Mouse (Mus musculus): Measurements from ENCODE around the gene Lrr1. TPM values are rescaled to one million over a fixed set of nuclear protein-coding genes. Genes with fewer than 3 reads are reported as not detected.
A peak's percentile ranks its signal among the peaks of the same experiment; 100 is the strongest.

Lrr1 gene
- polyA plus RNA-seq, 1 experiment: 4.7 TPM

DNA sequence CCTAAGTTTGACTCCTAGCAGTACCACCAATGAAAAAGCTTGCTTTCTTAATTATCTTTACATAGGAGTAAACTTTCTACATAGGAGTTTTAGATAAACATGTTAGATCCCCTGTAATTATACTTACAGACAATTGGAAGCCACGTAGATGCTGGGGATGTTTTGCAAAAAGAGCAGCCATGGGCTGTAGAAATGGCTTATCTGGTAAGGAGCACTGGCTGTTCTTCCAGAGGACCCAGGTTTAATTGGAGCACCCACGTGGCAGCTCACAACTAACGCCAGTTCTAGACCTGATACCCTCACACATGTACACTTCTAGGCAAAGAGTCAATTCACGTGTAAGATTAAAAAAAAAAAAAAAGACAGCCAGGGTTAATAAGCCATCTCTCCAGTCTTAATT is 13.2 kb downstream of the Lrr1 start:
- TF ChIP-seq POLR2A (IDR thresholded peaks at IDR 0.05; ENCODE audit: low read depth, low read length): 0 out of 2 replicates have a peak, but pooled peaks have one; percentile 21
- TF ChIP-seq CTCF (IDR thresholded peaks at IDR 0.05; ENCODE audit: borderline replicate concordance, insufficient read depth, low read length): no peak
- Histone ChIP-seq H3K27ac (ENCODE audit: insufficient read depth, low read length) (no peak overlapping the region), H3K4me3 (ENCODE audit: insufficient read depth, low read length) (no peak overlapping the region), H3K4me1 (ENCODE audit: control insufficient read depth, insufficient read depth, low read length) (peaks cover 3% of the 10 kb centered on the region; the same call in 1 of the 2 replicates)

DNA sequence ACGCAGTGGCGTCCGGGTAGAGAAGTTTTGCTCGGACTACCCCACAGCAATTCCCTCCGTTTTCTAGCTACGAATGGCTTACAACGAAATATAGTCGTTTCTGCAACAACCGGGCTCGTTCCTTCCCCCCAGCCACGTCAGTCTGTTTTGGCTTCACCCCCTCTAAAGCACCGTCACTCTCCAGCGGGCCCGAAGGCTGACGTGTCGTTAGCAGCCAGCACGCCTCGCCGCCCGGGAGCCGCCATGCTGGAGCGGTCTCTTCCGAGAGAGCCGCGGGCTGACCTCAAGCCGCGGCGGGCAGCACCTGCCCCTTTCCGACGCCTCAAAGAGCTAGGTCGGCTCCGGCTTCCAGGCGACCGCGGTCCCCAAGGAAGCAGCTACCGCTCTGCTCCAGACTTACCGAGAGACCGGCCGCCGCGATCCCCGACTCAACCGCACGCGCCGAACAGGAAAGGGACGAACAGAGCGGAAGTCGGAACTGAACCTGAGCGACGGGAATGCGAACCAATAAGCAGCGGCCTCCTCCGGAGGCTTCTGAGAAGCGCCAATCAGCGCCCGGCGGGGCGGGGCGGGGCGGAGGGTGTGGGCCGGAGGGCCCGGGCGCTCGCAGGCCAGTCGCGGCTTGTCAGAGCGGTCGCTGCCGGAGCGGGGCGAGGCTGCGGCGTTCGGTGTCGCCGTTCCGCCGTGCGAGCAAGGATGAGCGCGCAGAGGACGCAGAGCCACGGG is 15.1 kb downstream of the Lrr1 start, which contains the start of the genes Rpl36al and Mgat2:
Rpl36al (minus strand) TSS at position 501 of the 726 bp plus-strand sequence.
Mgat2 (plus strand) TSS at position 575 of the 726 bp plus-strand sequence.
- Histone ChIP-seq H3K4me1 (ENCODE audit: control insufficient read depth, insufficient read depth, low read length) (peaks cover 6% of the 10 kb centered on the region), H3K4me3 (ENCODE audit: insufficient read depth, low read length) (peak within 1 kb of the TSS; percentile 94)
- TF ChIP-seq POLR2A (IDR thresholded peaks at IDR 0.05; ENCODE audit: low read depth, low read length) (peak; percentile 97), CTCF (IDR thresholded peaks at IDR 0.05; ENCODE audit: borderline replicate concordance, insufficient read depth, low read length) (no peak)

GRCm38 (mm10) chr12:69184342-69185295 is 16.0 kb downstream of the Lrr1 start:
- H3K4me3 ChIP-seq (ENCODE audit: insufficient read depth, low read length): peak overlapping the region; percentile 94
- peaks cover 6% of the 10 kb centered on the region for H3K4me1 ChIP-seq (ENCODE audit: control insufficient read depth, insufficient read depth, low read length)
- TF ChIP-seq CTCF (IDR thresholded peaks at IDR 0.05; ENCODE audit: borderline replicate concordance, insufficient read depth, low read length): no peak
- H3K27ac ChIP-seq (ENCODE audit: insufficient read depth, low read length): peak overlapping the region; percentile 84

More for the DNA sequence above, 15.1 kb downstream of the Lrr1 start, which contains the start of the genes Rpl36al and Mgat2:
- peak within 1 kb of the TSS; percentile 84 for H3K27ac ChIP-seq (ENCODE audit: insufficient read depth, low read length)

DNA sequence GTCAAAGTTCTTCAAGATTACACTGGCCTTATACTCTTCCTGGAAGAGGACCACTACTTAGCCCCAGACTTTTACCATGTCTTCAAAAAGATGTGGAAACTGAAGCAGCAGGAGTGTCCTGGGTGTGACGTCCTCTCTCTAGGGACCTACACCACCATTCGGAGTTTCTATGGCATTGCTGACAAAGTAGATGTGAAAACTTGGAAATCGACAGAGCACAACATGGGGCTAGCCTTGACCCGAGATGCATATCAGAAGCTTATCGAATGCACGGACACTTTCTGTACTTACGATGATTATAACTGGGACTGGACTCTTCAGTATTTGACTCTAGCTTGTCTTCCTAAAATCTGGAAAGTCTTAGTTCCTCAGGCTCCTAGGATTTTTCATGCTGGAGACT is 16.8 kb downstream of the Lrr1 start:
- Histone ChIP-seq H3K27ac (ENCODE audit: insufficient read depth, low read length) (no peak overlapping the region), H3K4me1 (ENCODE audit: control insufficient read depth, insufficient read depth, low read length) (peaks cover 6% of the 10 kb centered on the region), H3K4me3 (ENCODE audit: insufficient read depth, low read length) (peak overlapping the region; percentile 94)
- no peak for TF ChIP-seq POLR2A (IDR thresholded peaks at IDR 0.05; ENCODE audit: low read depth, low read length)
- TF ChIP-seq CTCF (IDR thresholded peaks at IDR 0.05; ENCODE audit: borderline replicate concordance, insufficient read depth, low read length): no peak

- H3K4me1 ChIP-seq (ENCODE audit: control insufficient read depth, insufficient read depth, low read length): peaks cover 6% of the 10 kb centered on the region
- TF ChIP-seq POLR2A (IDR thresholded peaks at IDR 0.05; ENCODE audit: low read depth, low read length) (no peak), CTCF (IDR thresholded peaks at IDR 0.05; ENCODE audit: borderline replicate concordance, insufficient read depth, low read length) (no peak)
Measured at GRCm38 (mm10) chr12:69186811-69187471, 18.3 kb downstream of the Lrr1 start.

GRCm38 (mm10) chr12:69190074-69190473 is 21.5 kb downstream of the Lrr1 start:
- no peak for TF ChIP-seq POLR2A (IDR thresholded peaks at IDR 0.05; ENCODE audit: low read depth, low read length)
- TF ChIP-seq CTCF (IDR thresholded peaks at IDR 0.05; ENCODE audit: borderline replicate concordance, insufficient read depth, low read length): no peak
- Histone ChIP-seq H3K4me1 (ENCODE audit: control insufficient read depth, insufficient read depth, low read length) (peaks cover 6% of the 10 kb centered on the region), H3K4me3 (ENCODE audit: insufficient read depth, low read length) (no peak overlapping the region), H3K27ac (ENCODE audit: insufficient read depth, low read length) (no peak overlapping the region)

More at GRCm38 (mm10) chr12:69186811-69187471, 18.3 kb downstream of the Lrr1 start:
- Histone ChIP-seq H3K4me3 (ENCODE audit: insufficient read depth, low read length) (peak overlapping the region; percentile 13; the same call in 1 of the 2 replicates), H3K27ac (ENCODE audit: insufficient read depth, low read length) (no peak overlapping the region)

- Histone ChIP-seq H3K4me3 (ENCODE audit: insufficient read depth, low read length) (no peak overlapping the region), H3K27ac (ENCODE audit: insufficient read depth, low read length) (no peak overlapping the region), H3K4me1 (ENCODE audit: control insufficient read depth, insufficient read depth, low read length) (peaks cover 3% of the 10 kb centered on the region; the same call in 1 of the 2 replicates)
- TF ChIP-seq CTCF (IDR thresholded peaks at IDR 0.05; ENCODE audit: borderline replicate concordance, insufficient read depth, low read length): no peak
- TF ChIP-seq POLR2A (IDR thresholded peaks at IDR 0.05; ENCODE audit: low read depth, low read length): no peak
Measured at GRCm38 (mm10) chr12:69190522-69190921, 21.9 kb downstream of the Lrr1 start.

- peaks cover 3% of the 10 kb centered on the region; the same call in 1 of the 2 replicates for H3K4me1 ChIP-seq (ENCODE audit: control insufficient read depth, insufficient read depth, low read length)
- H3K4me3 ChIP-seq (ENCODE audit: insufficient read depth, low read length): no peak overlapping the region
- TF ChIP-seq CTCF (IDR thresholded peaks at IDR 0.05; ENCODE audit: borderline replicate concordance, insufficient read depth, low read length) (no peak), POLR2A (IDR thresholded peaks at IDR 0.05; ENCODE audit: low read depth, low read length) (no peak)
- no peak overlapping the region for H3K27ac ChIP-seq (ENCODE audit: insufficient read depth, low read length)
Measured at GRCm38 (mm10) chr12:69191396-69191795, 22.8 kb downstream of the Lrr1 start.

DNA sequence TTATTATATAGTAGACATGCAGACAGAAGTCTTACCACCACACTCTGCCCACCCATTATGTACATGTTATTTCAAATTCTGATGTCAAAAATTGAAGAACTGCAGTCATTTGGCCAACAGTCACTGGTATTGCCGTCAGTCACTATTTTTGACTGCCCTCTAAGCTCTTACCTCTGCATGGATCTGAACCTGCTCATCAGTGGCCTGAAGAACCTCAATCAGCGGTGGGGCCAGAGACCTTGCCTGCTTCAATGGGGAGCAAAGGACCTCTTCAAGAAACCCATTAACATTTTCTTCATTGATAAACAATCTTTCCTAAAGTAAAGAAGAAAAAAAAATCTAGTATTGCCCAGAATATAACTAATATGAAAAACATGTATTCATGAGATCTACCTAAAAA is 24.0 kb downstream of the Lrr1 start:
- H3K4me1 ChIP-seq (ENCODE audit: control insufficient read depth, insufficient read depth, low read length): no peaks in the 10 kb centered on the region
- no peak overlapping the region for H3K27ac ChIP-seq (ENCODE audit: insufficient read depth, low read length)
- H3K4me3 ChIP-seq (ENCODE audit: insufficient read depth, low read length): no peak overlapping the region
- no peak for TF ChIP-seq CTCF (IDR thresholded peaks at IDR 0.05; ENCODE audit: borderline replicate concordance, insufficient read depth, low read length)
- no peak for TF ChIP-seq POLR2A (IDR thresholded peaks at IDR 0.05; ENCODE audit: low read depth, low read length)
